Mouse (Mus musculus) intestine, embryonic 14.5 days (tissue): ENCODE results near the gene Rbpms2. TPM values are rescaled to one million over a fixed set of nuclear protein-coding genes. Genes with fewer than 3 reads are reported as not detected.

ENCODE experiments used
- ATAC-seq: fragments of 200-750 bp; cut with Nextera tagmentation; replicated peaks from 2 replicates; pipeline ENCODE4 v1.8.0; 2017; ENCODE audit warnings: low read depth, moderate number of reproducible peaks, moderate TSS enrichment, moderate library complexity; ENCODE audit not compliant: low FRiP score, low TSS enrichment
- DNase-seq: peaks from one replicate; pipeline ENCODE4 v3.0.0-alpha.2; 2018; ENCODE audit warnings: low spot score
- H3K27ac ChIP-seq: fragments of 300-500 bp; sonication (generic); 2 replicates; pipeline ENCODE4 v1.5.1; 2014; ENCODE audit warnings: low read depth, mild to moderate bottlenecking, control low read depth
- H3K27me3 ChIP-seq: fragments of 300-500 bp; sonication (generic); replicated peaks from 2 replicates; pipeline ENCODE4 v1.6.1; 2014; ENCODE audit warnings: low read length, control low read depth; ENCODE audit not compliant: control insufficient read depth, insufficient read depth
- H3K36me3 ChIP-seq: fragments of 300-500 bp; sonication (generic); 2 replicates; pipeline ENCODE4 v1.6.1; 2014; ENCODE audit warnings: low read length, control low read depth; ENCODE audit not compliant: control insufficient read depth, insufficient read depth
- H3K4me1 ChIP-seq: fragments of 300-500 bp; sonication (generic); replicated peaks from 2 replicates; pipeline ENCODE4 v1.6.1; 2014; ENCODE audit warnings: low read length, control low read depth, mixed read lengths; ENCODE audit not compliant: control insufficient read depth, insufficient read depth
- H3K4me2 ChIP-seq: fragments of 300-500 bp; sonication (generic); 2 replicates; pipeline ENCODE4 v1.6.1; 2014; ENCODE audit warnings: low read length
- H3K4me3 ChIP-seq: fragments of 300-500 bp; sonication (generic); 2 replicates; pipeline ENCODE4 v1.5.1; 2014; ENCODE audit warnings: low read depth, low read length, control low read depth, mixed read lengths
- H3K9ac ChIP-seq: fragments of 300-500 bp; sonication (generic); 2 replicates; pipeline ENCODE4 v1.6.1; 2014; ENCODE audit warnings: mild to moderate bottlenecking, low read length
- H3K9me3 ChIP-seq: fragments of 300-500 bp; sonication (generic); 2 replicates; pipeline ENCODE4 v1.6.1; 2016; ENCODE audit warnings: low read length, control low read depth; ENCODE audit not compliant: control insufficient read depth
- WGBS: fragments of 180-500 bp; shearing (Covaris S2); extraction: QIAGEN DNeasy Blood & Tissue Kit; methylation state at CpG from one replicate; pipeline ENCODE4 v1.1.7; 2014; 5-methylcytosine and 5-hydroxymethylcytosine counted together
- polyA plus RNA-seq: library from polyadenylated mRNA; unstranded; fragments of >200 nt; fragmentation: Nextera tagmentation; extraction: Ambion mirVana; gene quantifications from 2 replicates; pipeline ENCODE4 v1.2.1, GENCODE M21; 2014

The Rbpms2 gene
- polyA plus RNA-seq, 1 experiment from 2014 or later: 28.2 TPM

DNA sequence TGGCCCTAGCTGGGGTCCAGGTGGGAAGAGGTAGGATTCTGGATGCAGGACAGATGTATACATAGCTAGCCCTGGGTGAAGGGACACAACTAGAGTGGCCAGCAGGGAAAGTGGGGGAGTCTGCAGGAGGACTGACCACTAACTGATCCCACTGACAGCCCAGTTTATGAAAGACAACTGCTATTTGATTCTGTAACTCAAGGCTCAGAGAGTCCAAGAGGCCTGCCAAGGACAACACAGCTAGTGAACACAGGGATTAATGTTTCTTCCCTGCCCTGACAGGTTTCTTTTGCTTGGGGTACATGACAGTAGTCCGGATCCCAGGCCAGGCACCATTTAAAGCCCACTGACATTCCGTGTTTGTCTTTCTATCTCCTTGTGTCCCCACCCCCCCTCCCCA is 22.3 kb upstream of the Rbpms2 start:
- Histone ChIP-seq H3K36me3 (no peaks in the 10 kb centered on the region), H3K27ac (peak overlapping the region; percentile 54; the same call in 1 of the 2 replicates), H3K4me3 (no peak overlapping the region), H3K9me3 (no peaks in the 10 kb centered on the region), H3K9ac (no peak overlapping the region), H3K4me1 (peaks cover 9% of the 10 kb centered on the region; the same call in 1 of the 2 replicates), H3K27me3 (no peaks in the 10 kb centered on the region), H3K4me2 (no peak overlapping the region)
- 23% methylated on average over 2 of the region's 2 CpGs for WGBS
- ATAC-seq: no peak; the same call in 1 of the 2 replicates
- no peak for DNase-seq

DNA sequence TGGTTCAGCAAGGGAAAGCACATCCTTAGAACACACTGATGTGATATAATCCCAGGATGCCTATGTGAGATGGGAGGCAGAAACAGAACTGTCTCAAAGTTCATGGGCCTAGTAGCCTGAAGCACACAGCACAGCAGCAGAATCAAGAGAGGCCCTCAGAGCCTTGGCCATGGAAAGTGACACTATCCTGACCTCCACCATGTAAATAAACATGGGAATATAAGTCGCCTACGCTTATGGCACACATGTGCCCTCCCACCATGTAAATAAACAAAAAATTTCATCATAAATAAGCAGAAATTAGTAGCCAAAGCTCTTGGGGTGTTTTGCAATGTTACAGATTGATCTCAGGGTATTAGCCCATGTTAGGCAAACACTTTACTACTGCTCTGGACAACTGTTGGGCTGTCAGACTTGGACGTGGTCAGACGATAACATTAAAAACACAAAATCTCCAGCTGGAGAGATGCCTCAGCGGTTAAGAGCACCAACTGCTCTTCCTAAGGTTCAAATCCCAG is 17.4 kb upstream of the Rbpms2 start:
- ATAC-seq: no peak
- no peak overlapping the region for H3K4me3 ChIP-seq
- H3K36me3 ChIP-seq: no peaks in the 10 kb centered on the region
- H3K9ac ChIP-seq: no peak overlapping the region
- H3K27ac ChIP-seq: no peak overlapping the region
- H3K4me1 ChIP-seq: no peaks in the 10 kb centered on the region
- no peaks in the 10 kb centered on the region for H3K9me3 ChIP-seq
- no peak overlapping the region for H3K4me2 ChIP-seq
- no peak for DNase-seq
- WGBS: 64% methylated on average over 5 of the region's 5 CpGs
- H3K27me3 ChIP-seq: no peaks in the 10 kb centered on the region

DNA sequence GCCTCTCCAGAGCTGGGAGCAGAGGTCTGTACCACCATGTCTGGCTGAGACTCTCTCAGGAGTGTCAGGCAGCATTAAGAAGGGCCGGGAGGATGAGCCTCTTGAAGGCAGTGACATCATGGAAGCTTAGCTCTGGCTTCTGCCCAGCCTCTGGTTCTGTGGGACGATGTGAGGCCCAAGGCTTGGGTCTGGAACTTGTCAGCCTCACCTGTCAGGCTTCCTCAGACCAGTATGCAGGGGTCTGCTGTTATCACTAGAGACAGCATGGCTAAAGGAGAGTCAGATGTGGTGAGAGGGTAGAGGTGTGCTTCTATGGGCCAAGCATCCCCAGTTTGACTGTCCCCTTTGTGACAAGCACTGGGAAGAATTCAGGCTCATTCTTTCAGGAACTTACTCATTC is 16.4 kb upstream of the Rbpms2 start:
- H3K4me1 ChIP-seq: no peaks in the 10 kb centered on the region
- WGBS: 20% methylated on average over 2 of the region's 2 CpGs
- peak overlapping the region; percentile 54 for H3K27ac ChIP-seq
- H3K4me3 ChIP-seq: no peak overlapping the region
- DNase-seq (no peak), ATAC-seq (no peak)
- no peaks in the 10 kb centered on the region for H3K9me3 ChIP-seq
- no peaks in the 10 kb centered on the region for H3K27me3 ChIP-seq
- no peak overlapping the region for H3K4me2 ChIP-seq
- H3K9ac ChIP-seq: no peak overlapping the region
- H3K36me3 ChIP-seq: no peaks in the 10 kb centered on the region

DNA sequence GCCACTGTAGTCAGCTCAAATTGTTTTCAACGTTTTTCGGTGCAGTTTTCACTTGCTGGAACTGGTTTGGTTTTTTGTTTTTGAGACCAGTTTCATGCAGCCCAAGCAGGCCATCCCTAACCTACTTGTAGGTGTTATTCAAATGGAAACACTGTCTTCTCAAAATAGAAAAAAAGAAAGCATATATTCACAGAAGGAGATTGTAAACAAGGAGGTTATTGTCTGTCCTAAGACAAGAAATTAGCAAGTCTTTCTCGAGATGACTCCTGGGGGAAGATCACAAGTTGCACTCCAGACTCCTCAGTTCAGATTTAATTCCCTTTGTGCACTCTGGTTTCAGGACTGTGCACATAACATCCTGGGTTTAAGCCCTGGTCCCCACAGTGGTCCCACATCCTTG is 10.1 kb upstream of the Rbpms2 start:
- ATAC-seq: no peak
- no peak overlapping the region for H3K9ac ChIP-seq
- no peak overlapping the region for H3K4me2 ChIP-seq
- no peaks in the 10 kb centered on the region for H3K36me3 ChIP-seq
- no peak overlapping the region for H3K4me3 ChIP-seq
- WGBS: 58% methylated on average over 3 of the region's 3 CpGs
- H3K4me1 ChIP-seq: no peaks in the 10 kb centered on the region
- no peak overlapping the region for H3K27ac ChIP-seq
- no peaks in the 10 kb centered on the region for H3K27me3 ChIP-seq
- H3K9me3 ChIP-seq: no peaks in the 10 kb centered on the region
- no peak for DNase-seq

DNA sequence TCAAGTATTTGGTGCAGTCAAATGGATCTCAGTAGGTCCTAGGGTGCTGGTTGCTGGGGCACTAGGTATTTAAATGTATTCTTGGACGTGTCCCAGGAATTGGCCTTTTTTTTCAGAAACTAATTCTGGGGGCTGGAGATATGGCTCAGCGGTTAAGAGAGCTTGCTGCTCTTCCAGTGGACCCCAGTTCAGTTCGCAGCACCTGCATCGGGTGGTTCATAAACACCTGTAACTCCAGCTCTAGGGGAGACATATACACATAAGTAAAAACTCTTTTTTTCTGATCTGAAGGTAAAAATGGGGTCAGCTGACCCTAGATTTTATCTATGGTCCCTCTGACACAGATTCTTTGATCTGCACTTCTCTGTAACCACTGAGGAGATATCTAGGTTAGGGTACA is 8.3 kb upstream of the Rbpms2 start:
- Histone ChIP-seq H3K4me1 (no peaks in the 10 kb centered on the region), H3K36me3 (no peaks in the 10 kb centered on the region), H3K27me3 (no peaks in the 10 kb centered on the region), H3K4me3 (no peak overlapping the region), H3K9me3 (no peaks in the 10 kb centered on the region), H3K27ac (no peak overlapping the region), H3K4me2 (no peak overlapping the region), H3K9ac (no peak overlapping the region)
- ATAC-seq (no peak), DNase-seq (no peak)
- WGBS: 90% methylated on average over 4 of the region's 4 CpGs

DNA sequence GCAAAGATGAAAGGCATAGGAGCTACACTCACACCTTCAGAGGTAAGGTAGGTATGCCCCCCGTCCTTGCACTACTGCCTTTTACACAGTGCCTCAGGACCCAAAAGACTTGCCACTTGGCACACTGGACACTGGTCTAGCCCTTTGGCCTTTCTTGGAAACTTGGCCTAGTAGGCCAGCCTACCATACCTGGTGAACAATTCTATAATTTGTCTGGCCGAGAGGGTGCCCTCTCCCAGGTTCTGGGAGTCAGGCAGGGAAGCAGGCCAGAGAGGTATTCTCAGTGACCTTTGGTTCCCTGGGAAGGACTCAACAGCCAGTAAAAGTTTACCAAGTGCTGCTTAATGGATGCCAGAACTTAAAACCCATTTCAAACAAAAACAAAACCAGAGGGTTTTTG is 7.8 kb upstream of the Rbpms2 start:
- H3K36me3 ChIP-seq: no peaks in the 10 kb centered on the region
- no peak overlapping the region for H3K4me3 ChIP-seq
- H3K27ac ChIP-seq: no peak overlapping the region
- H3K4me1 ChIP-seq: no peaks in the 10 kb centered on the region
- WGBS: 83% methylated on average over 2 of the region's 2 CpGs
- H3K27me3 ChIP-seq: no peaks in the 10 kb centered on the region
- no peak overlapping the region for H3K9ac ChIP-seq
- H3K4me2 ChIP-seq: no peak overlapping the region
- no peak for DNase-seq
- no peak for ATAC-seq
- no peaks in the 10 kb centered on the region for H3K9me3 ChIP-seq

DNA sequence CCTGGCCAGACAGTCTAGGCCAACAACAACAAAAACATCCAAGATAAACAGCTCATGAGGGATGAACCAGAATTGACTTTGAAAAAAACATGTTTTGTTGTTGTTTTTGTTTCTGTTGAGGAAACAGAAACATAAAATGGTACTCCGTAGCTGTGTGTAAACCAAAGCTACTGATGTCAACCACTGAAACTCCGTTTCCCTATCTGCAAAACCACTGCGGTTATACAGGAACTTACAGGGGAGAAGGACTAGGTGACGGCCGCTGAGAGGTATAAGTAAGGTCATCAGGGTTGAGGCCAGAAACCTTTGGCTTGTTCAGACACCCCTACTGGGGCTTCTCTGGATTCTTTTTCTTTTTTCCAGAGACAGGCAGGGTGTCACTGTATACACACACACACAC is 6.6 kb upstream of the Rbpms2 start:
- Histone ChIP-seq H3K9ac (no peak overlapping the region), H3K4me2 (no peak overlapping the region), H3K4me3 (no peak overlapping the region), H3K9me3 (no peaks in the 10 kb centered on the region), H3K36me3 (no peaks in the 10 kb centered on the region), H3K27me3 (peaks cover 6% of the 10 kb centered on the region; the same call in 1 of the 2 replicates), H3K27ac (no peak overlapping the region), H3K4me1 (no peaks in the 10 kb centered on the region)
- ATAC-seq (no peak), DNase-seq (no peak)
- WGBS: 85% methylated on average over 5 of the region's 5 CpGs

DNA sequence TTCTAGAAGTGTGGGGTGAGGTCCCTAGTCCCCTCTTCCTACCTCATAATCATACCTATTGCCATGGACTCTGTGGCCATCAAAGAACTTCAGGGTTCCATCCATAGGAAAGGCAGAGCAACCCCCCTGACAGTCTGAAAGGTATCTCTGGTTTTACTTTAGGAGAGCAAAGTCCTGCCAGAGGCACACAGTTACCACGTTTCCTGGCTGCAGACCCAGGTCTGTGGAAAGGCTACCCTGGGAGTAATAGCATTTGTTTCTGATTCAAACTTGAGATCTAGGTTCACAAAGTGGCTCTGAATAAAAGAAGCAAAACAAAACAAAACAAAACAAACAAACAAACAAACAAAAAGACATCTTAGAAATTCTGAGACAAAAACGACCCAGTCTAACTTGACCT is 5.2 kb upstream of the Rbpms2 start:
- no peaks in the 10 kb centered on the region for H3K36me3 ChIP-seq
- H3K4me2 ChIP-seq: no peak overlapping the region
- WGBS: 72% methylated on average over 2 of the region's 2 CpGs
- no peaks in the 10 kb centered on the region for H3K9me3 ChIP-seq
- peaks cover 18% of the 10 kb centered on the region; the same call in 1 of the 2 replicates for H3K27me3 ChIP-seq
- H3K4me3 ChIP-seq: no peak overlapping the region
- H3K9ac ChIP-seq: no peak overlapping the region
- DNase-seq (no peak), ATAC-seq (no peak)
- no peak overlapping the region for H3K27ac ChIP-seq
- no peaks in the 10 kb centered on the region; the same call in 1 of the 2 replicates for H3K4me1 ChIP-seq
